Mouse (Mus musculus) limb, embryonic 12.5 days (tissue): Measurements from ENCODE around the gene Smcr8. TPM values are rescaled to one million over a fixed set of nuclear protein-coding genes. Genes with fewer than 3 reads are reported as not detected.

Experiments used
- ATAC-seq: fragments of 200-750 bp; cut with Nextera tagmentation; 2 replicates; pipeline ENCODE4 v1.8.0; 2017; ENCODE audit warnings: low read depth, moderate TSS enrichment; ENCODE audit not compliant: insufficient number of reproducible peaks, insufficient read depth, low FRiP score, low TSS enrichment
- H3K27ac ChIP-seq: fragments of 300-500 bp; sonication (generic); 2 replicates; pipeline ENCODE4 v1.5.1; 2016; ENCODE audit warnings: mild to moderate bottlenecking, moderate library complexity
- H3K27me3 ChIP-seq: fragments of 300-500 bp; sonication (generic); 2 replicates; pipeline ENCODE4 v1.6.1; 2016; ENCODE audit warnings: mild to moderate bottlenecking, moderate library complexity
- H3K36me3 ChIP-seq: fragments of 300-500 bp; sonication (generic); 2 replicates; pipeline ENCODE4 v1.6.1; 2016; ENCODE audit warnings: mild to moderate bottlenecking, moderate library complexity
- H3K4me1 ChIP-seq: fragments of 300-500 bp; sonication (generic); replicated peaks from 2 replicates; pipeline ENCODE4 v1.6.1; 2016
- H3K4me2 ChIP-seq: fragments of 300-500 bp; sonication (generic); 2 replicates; pipeline ENCODE4 v1.6.1; 2016; ENCODE audit warnings: mild to moderate bottlenecking, moderate library complexity
- H3K4me3 ChIP-seq: fragments of 300-500 bp; sonication (generic); replicated peaks from 2 replicates; pipeline ENCODE4 v1.5.1; 2016; ENCODE audit warnings: mild to moderate bottlenecking
- H3K9ac ChIP-seq: fragments of 300-500 bp; sonication (generic); replicated peaks from 2 replicates; pipeline ENCODE4 v1.6.1; 2016; ENCODE audit warnings: mild to moderate bottlenecking, moderate library complexity
- H3K9me3 ChIP-seq: fragments of 300-500 bp; sonication (generic); 2 replicates; pipeline ENCODE4 v1.6.1; 2016; ENCODE audit warnings: mild to moderate bottlenecking, moderate library complexity
- WGBS: fragments of 180-500 bp; shearing (Covaris S2); methylation state at CpG from one replicate; pipeline ENCODE4 v1.1.7; 2016; 5-methylcytosine and 5-hydroxymethylcytosine counted together
- polyA plus RNA-seq: library from polyadenylated mRNA; unstranded; fragments of >200 nt; fragmentation: Nextera tagmentation; extraction: Ambion mirVana; gene quantifications from 2 replicates; pipeline ENCODE4 v1.2.1, GENCODE M21; 2016

Gene Smcr8
- polyA plus RNA-seq, 1 experiment from 2014 or later = 6.3 TPM

DNA sequence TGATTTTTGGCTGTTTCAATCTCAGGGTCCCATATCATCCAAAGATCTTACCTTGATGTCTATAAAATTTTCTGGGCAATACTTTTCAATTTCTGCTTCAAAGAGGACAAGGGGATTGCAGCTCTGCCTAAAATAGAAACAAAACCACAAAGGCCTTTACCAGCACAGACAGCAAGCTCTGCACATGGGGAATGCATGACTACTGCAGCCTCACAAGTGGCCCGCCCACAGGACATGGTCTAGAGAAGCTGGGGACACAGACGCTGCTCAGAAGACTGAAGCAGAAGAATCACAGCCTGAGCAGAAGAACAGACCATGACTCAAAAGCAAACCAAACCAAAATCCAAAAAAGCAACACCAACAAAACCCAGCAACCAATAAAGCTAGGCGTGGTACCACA lies 15.6 kb upstream of the Smcr8 start:
- no peak overlapping the region for H3K27ac ChIP-seq
- H3K36me3 ChIP-seq = peaks cover 76% of the 10 kb centered on the region
- WGBS = 94% methylated on average over 3 of the region's 3 CpGs
- no peak overlapping the region for H3K4me2 ChIP-seq
- no peak overlapping the region for H3K9ac ChIP-seq
- H3K4me1 ChIP-seq = no peaks in the 10 kb centered on the region
- H3K4me3 ChIP-seq = no peak overlapping the region
- H3K27me3 ChIP-seq = no peaks in the 10 kb centered on the region
- ATAC-seq = no peak
- no peaks in the 10 kb centered on the region for H3K9me3 ChIP-seq

- Histone ChIP-seq H3K9me3 (no peaks in the 10 kb centered on the region), H3K27ac (no peak overlapping the region), H3K36me3 (peaks cover 29% of the 10 kb centered on the region), H3K9ac (no peak overlapping the region), H3K4me3 (no peak overlapping the region), H3K4me2 (no peak overlapping the region), H3K27me3 (no peaks in the 10 kb centered on the region), H3K4me1 (no peaks in the 10 kb centered on the region)
- WGBS = 91% methylated on average over 4 of the region's 4 CpGs
- no peak for ATAC-seq
These were observed 10.4 kb upstream of the Smcr8 start for GRCm38 (mm10) chr11:60766969-60767368.

- Histone ChIP-seq H3K27ac (no peak overlapping the region), H3K36me3 (peaks cover 19% of the 10 kb centered on the region; the same call in 1 of the 2 replicates), H3K27me3 (no peaks in the 10 kb centered on the region), H3K9ac (no peak overlapping the region), H3K4me1 (no peaks in the 10 kb centered on the region), H3K4me2 (no peak overlapping the region), H3K4me3 (no peak overlapping the region), H3K9me3 (no peaks in the 10 kb centered on the region)
- WGBS = 90% methylated on average over 2 of the region's 2 CpGs
- no peak for ATAC-seq
These were observed 8.0 kb upstream of the Smcr8 start for GRCm38 (mm10) chr11:60769322-60769721.

DNA sequence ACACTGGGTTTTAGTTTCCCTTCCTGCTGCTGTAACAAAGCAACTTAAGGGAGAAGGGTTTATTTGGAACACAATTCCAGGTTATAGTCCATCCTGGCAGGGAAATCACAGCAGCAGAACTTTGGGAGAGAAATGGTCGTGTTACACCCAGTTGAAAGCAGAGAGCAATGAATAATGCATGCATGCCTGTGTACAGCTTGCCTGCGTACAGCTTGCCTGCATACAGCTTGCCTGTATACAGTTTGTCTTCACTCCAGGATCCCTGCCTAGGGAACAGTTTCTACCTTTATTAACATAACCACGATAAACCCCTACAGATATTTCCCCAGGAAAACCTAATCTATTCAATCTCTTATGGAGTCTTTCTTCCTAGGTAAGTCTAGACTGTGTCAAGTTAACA lies 6.5 kb upstream of the Smcr8 start:
- no peak for ATAC-seq
- 90% methylated on average over 3 of the region's 3 CpGs for WGBS
- H3K9me3 ChIP-seq = no peaks in the 10 kb centered on the region

DNA sequence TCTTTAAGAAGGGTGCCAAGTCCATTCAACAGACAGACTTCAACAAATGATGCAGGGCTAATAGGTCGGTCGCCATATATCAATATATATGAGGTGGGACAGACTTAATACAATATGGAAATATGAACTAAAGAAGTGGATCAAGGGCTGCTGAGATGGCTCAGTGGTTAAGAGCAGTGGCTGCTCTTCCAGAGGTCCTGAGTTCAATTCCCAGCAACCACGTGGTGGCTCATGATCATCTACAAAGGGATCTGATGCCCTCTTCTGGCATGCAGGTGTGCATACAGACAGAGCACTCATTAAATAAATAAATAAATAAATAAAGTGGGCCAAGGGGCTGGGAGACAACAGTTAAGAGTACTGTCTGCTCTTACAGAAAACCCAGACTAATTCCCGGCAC lies 5.2 kb upstream of the Smcr8 start:
- peaks cover 16% of the 10 kb centered on the region for H3K4me1 ChIP-seq
- ATAC-seq = no peak
- WGBS = 81% methylated on average over 4 of the region's 4 CpGs

More for the DNA sequence above, 6.5 kb upstream of the Smcr8 start:
- H3K27me3 ChIP-seq = no peaks in the 10 kb centered on the region
- peaks cover 11% of the 10 kb centered on the region for H3K4me1 ChIP-seq
- H3K36me3 ChIP-seq = peaks cover 7% of the 10 kb centered on the region; the same call in 1 of the 2 replicates
- H3K9ac ChIP-seq = no peak overlapping the region
- H3K4me2 ChIP-seq = no peak overlapping the region
- H3K27ac ChIP-seq = no peak overlapping the region
- H3K4me3 ChIP-seq = no peak overlapping the region

DNA sequence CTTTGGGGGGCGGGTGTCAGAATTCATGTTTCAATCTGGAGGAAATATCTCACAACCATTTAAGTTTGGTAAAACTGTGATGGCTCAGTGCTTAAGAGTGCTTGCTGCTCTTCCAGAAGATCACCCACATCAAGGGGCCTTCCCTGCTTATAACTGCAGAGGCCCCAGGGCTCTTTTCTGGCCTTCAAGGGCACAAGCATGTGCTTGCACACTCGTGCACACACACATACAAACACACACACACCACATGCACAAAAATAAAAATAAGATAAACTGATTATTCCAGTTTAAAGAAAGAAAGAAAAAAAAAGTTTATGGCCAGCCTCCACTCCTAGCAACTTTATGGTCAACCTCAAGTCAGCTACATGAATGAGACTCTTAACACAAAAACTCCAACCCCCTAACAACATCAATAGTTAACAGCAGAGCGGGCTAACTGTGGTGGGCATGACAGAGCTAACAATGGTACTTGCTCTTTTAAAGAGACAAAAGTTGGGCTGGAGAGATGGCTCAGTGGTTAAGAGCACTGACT lies 3.1 kb upstream of the Smcr8 start:
- H3K4me3 ChIP-seq = no peak overlapping the region
- 92% methylated on average over 3 of the region's 3 CpGs for WGBS

More for the DNA sequence above, 5.2 kb upstream of the Smcr8 start:
- no peaks in the 10 kb centered on the region for H3K9me3 ChIP-seq
- H3K27me3 ChIP-seq = no peaks in the 10 kb centered on the region
- H3K36me3 ChIP-seq = no peaks in the 10 kb centered on the region
- no peak overlapping the region for H3K27ac ChIP-seq
- H3K9ac ChIP-seq = no peak overlapping the region
- H3K4me2 ChIP-seq = no peak overlapping the region
- no peak overlapping the region for H3K4me3 ChIP-seq

DNA sequence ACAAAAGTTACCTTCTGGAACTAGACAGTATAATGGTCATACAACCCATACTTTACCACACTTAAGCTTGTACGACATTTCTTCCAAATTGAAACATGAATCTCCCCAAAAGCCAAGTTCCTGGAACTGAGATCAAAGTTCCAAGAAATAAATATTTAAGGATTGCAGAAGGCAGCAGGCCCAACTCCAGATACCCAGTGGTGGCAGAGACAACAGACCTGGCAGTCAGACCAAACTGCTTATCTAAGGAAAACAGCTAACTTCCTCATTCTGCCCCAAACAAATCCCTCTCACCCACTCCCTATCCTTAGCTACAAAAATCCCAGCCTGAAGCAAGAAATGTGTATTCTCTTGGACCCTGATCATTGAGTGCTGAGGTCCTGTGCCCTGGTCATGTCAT lies 2.5 kb upstream of the Smcr8 start:
- Histone ChIP-seq H3K9ac (no peak overlapping the region), H3K4me2 (peak overlapping the region; percentile 90)

More for the DNA sequence above, 3.1 kb upstream of the Smcr8 start:
- Histone ChIP-seq H3K4me2 (no peak overlapping the region), H3K9me3 (no peaks in the 10 kb centered on the region), H3K4me1 (peaks cover 29% of the 10 kb centered on the region), H3K9ac (no peak overlapping the region), H3K27ac (no peak overlapping the region), H3K27me3 (no peaks in the 10 kb centered on the region), H3K36me3 (peaks cover 7% of the 10 kb centered on the region)
- no peak for ATAC-seq

GRCm38 (mm10) chr11:60775578-60775977 lies 1.7 kb upstream of the Smcr8 start:
- WGBS = 63% methylated on average over 6 of the region's 6 CpGs
- Histone ChIP-seq H3K27ac (no peak overlapping the region), H3K4me2 (peak overlapping the region; percentile 90), H3K9me3 (no peaks in the 10 kb centered on the region), H3K9ac (peak overlapping the region; percentile 79; the same call in 1 of the 2 replicates), H3K4me1 (peaks cover 43% of the 10 kb centered on the region), H3K27me3 (no peaks in the 10 kb centered on the region), H3K36me3 (peaks cover 21% of the 10 kb centered on the region), H3K4me3 (peak overlapping the region; percentile 87)
- no peak for ATAC-seq

More for the DNA sequence above, 2.5 kb upstream of the Smcr8 start:
- H3K4me1 ChIP-seq = peaks cover 36% of the 10 kb centered on the region
- no peak overlapping the region for H3K4me3 ChIP-seq
- no peak for ATAC-seq
- H3K9me3 ChIP-seq = no peaks in the 10 kb centered on the region
- no peak overlapping the region for H3K27ac ChIP-seq
- no peaks in the 10 kb centered on the region for H3K27me3 ChIP-seq
- 97% methylated on average over 1 of the region's 1 CpGs for WGBS
- peaks cover 13% of the 10 kb centered on the region for H3K36me3 ChIP-seq

DNA sequence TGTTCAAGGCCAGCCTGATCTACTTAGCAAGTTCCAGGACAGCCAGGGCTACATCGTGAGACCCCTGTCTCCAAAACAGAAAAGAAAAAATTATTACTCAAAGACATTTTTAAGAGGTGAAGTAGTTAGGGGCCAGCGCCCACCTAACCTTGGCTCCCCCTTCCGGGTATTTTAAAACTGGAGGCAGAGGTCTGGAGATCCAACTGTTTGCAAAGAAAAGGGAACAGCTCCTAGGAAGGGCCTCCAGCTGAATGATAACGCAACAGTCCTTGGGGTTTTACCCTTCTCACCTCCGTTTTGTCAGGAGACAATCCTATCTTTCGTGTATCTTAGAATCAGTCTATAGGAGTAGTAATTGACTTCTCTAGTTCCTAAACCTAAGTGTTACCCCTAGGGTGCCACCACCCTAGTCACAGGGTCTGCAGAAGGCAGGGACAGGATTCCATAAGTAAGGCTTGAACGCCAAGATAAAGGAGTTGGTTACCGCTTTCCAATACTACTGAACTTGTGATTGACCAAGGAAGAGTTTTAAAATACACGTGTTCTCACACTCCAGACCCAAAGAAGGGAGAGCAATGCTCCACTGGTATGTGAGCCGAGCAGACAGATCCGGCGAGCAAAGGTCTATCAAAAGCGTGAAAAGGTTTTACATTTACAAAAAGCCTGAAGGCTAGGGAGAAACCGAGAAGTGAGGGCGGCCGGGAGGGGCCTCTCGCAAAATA lies 1.1 kb upstream of the Smcr8 start:
- 0 out of 2 replicates have a peak, but pooled peaks have one; percentile 29 for ATAC-seq
- H3K4me3 ChIP-seq = peak overlapping the region; percentile 87
- 5% methylated on average over 17 of the region's 17 CpGs for WGBS
- H3K9me3 ChIP-seq = no peaks in the 10 kb centered on the region
- peaks cover 50% of the 10 kb centered on the region for H3K4me1 ChIP-seq
- peak overlapping the region; percentile 90; the same call in 1 of the 2 replicates for H3K27ac ChIP-seq
- no peaks in the 10 kb centered on the region for H3K27me3 ChIP-seq
- H3K9ac ChIP-seq = peak overlapping the region; percentile 79
- H3K4me2 ChIP-seq = peak overlapping the region; percentile 90
- H3K36me3 ChIP-seq = peaks cover 28% of the 10 kb centered on the region

GRCm38 (mm10) chr11:60777801-60778370 lies 562 bp downstream of the Smcr8 start:
- no peaks in the 10 kb centered on the region for H3K9me3 ChIP-seq
- H3K36me3 ChIP-seq = peaks cover 42% of the 10 kb centered on the region
- peak overlapping the region; percentile 90; the same call in 1 of the 2 replicates for H3K27ac ChIP-seq
- ATAC-seq = no peak
- peak overlapping the region; percentile 79 for H3K9ac ChIP-seq
- H3K4me1 ChIP-seq = peaks cover 63% of the 10 kb centered on the region
- H3K4me2 ChIP-seq = peak overlapping the region; percentile 90
- no peaks in the 10 kb centered on the region for H3K27me3 ChIP-seq
- 27% methylated on average over 16 of the region's 16 CpGs for WGBS
- H3K4me3 ChIP-seq = peak overlapping the region; percentile 87

DNA sequence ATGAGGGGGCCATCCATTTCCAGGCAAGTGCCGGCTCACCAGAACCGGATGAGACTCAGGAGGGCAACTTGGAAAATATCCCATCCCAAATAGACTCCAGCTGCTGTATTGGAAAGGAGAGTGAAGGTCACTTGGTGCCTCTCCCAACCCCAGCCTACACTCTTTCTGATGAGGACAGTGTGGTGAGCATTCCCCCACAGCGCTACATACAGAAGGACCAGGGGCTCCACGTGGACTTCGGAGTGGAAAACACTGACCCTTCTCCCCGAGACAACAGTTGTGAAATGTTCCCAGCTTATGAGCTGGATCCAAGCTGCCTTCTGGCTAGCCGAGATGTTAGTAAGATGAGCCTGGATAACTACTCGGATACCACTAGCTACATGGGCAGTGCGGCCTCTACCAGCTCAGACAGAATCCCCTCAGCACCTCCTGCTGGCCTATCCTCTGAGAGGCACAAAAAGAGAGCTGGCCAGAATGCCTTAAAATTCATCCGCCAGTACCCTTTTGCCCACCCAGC lies 2.4 kb downstream of the Smcr8 start:
- Histone ChIP-seq H3K27ac (no peak overlapping the region), H3K27me3 (no peaks in the 10 kb centered on the region), H3K4me3 (peak overlapping the region; percentile 12; the same call in 1 of the 2 replicates), H3K4me2 (peak overlapping the region; percentile 49), H3K9ac (peak overlapping the region; percentile 19; the same call in 1 of the 2 replicates), H3K36me3 (peaks cover 59% of the 10 kb centered on the region), H3K4me1 (peaks cover 63% of the 10 kb centered on the region), H3K9me3 (no peaks in the 10 kb centered on the region)
- whole genome bisulfite sequencing = 90% methylated on average over 10 of the region's 10 CpGs
- ATAC-seq = no peak
